Mouse (Mus musculus): Measurements from ENCODE around the gene Enkur.

Enkur gene

GRCm38 (mm10) chr2:21188610-21189009 lies 16.6 kb downstream of the Enkur start:
- no peak for DNase-seq (ENCODE audit: low read depth, low spot score)

GRCm38 (mm10) chr2:21187576-21187975 lies 17.6 kb downstream of the Enkur start:
- peak; percentile 8 for DNase-seq (ENCODE audit: low read depth, low spot score)

GRCm38 (mm10) chr2:21182811-21183210 lies 22.4 kb downstream of the Enkur start:
- no peak for DNase-seq (ENCODE audit: low read depth, low spot score)

- no peak for DNase-seq (ENCODE audit: low read depth, low spot score)
Observed at GRCm38 (mm10) chr2:21179136-21179535, 26.0 kb downstream of the Enkur start.

GRCm38 (mm10) chr2:21172797-21173196 lies 32.4 kb downstream of the Enkur start:
- DNase-seq (ENCODE audit: low read depth, low spot score) = no peak

GRCm38 (mm10) chr2:21167916-21168315 lies 37.2 kb downstream of the Enkur start:
- DNase-seq (ENCODE audit: low read depth, low spot score) = no peak

- DNase-seq (ENCODE audit: low read depth, low spot score) = no peak
Observed at GRCm38 (mm10) chr2:21164296-21164695, 40.9 kb downstream of the Enkur start.

- no peak for DNase-seq (ENCODE audit: low read depth, low spot score)
Observed at GRCm38 (mm10) chr2:21153469-21153868, 51.7 kb downstream of the Enkur start.

- no peak for DNase-seq (ENCODE audit: low read depth, low spot score)
Observed at GRCm38 (mm10) chr2:21147169-21147568, 58.0 kb downstream of the Enkur start.

- no peak for DNase-seq (ENCODE audit: low read depth, low spot score)
Observed at GRCm38 (mm10) chr2:21146486-21146885, 58.7 kb downstream of the Enkur start.

- DNase-seq (ENCODE audit: low read depth, low spot score) = no peak
Observed at GRCm38 (mm10) chr2:21142616-21143015, 62.5 kb downstream of the Enkur start.

- DNase-seq (ENCODE audit: low read depth, low spot score) = no peak
Observed at GRCm38 (mm10) chr2:21142204-21142580, 63.0 kb downstream of the Enkur start.

GRCm38 (mm10) chr2:21141520-21142203 lies 63.5 kb downstream of the Enkur start:
- DNase-seq (ENCODE audit: low read depth, low spot score) = no peak

- DNase-seq (ENCODE audit: low read depth, low spot score) = no peak
Observed at GRCm38 (mm10) chr2:21141189-21141519, 64.0 kb downstream of the Enkur start.
